Mouse (Mus musculus) testis, adult 2 months (tissue): ENCODE measurements around the gene Hadh. TPM values are rescaled to one million over a fixed set of nuclear protein-coding genes. Genes with fewer than 3 reads are reported as not detected.
A peak's percentile ranks its signal among the peaks of the same experiment; 100 is the strongest.

Experiments used
- H3K27ac ChIP-seq: fragments of 200-500 bp; 2 replicates; pipeline ENCODE4 v1.5.1; 2012; ENCODE audit warnings: low read depth, low read length; ENCODE audit not compliant: control insufficient read depth, insufficient read depth
- H3K27me3 ChIP-seq: fragments of 200-500 bp; 2 replicates; pipeline ENCODE4 v1.6.1; 2012; ENCODE audit warnings: mild to moderate bottlenecking, low read length, moderate library complexity; ENCODE audit not compliant: control insufficient read depth, insufficient read depth
- H3K36me3 ChIP-seq: fragments of 200-500 bp; 2 replicates; pipeline ENCODE4 v1.6.1; 2012; ENCODE audit warnings: mild to moderate bottlenecking, low read length; ENCODE audit not compliant: control insufficient read depth, insufficient read depth
- H3K4me1 ChIP-seq: fragments of 200-500 bp; 2 replicates; pipeline ENCODE4 v1.6.1; 2012; ENCODE audit warnings: low read length; ENCODE audit not compliant: control insufficient read depth, insufficient read depth
- H3K4me3 ChIP-seq: fragments of 200-500 bp; 2 replicates; pipeline ENCODE4 v1.5.1; 2012; ENCODE audit warnings: low read depth, mild to moderate bottlenecking, low read length, moderate library complexity, mixed read lengths; ENCODE audit not compliant: control insufficient read depth
- CTCF ChIP-seq: fragments of 200-500 bp; IDR thresholded peaks from 2 replicates; pipeline ENCODE4 v1.5.1; 2012; ENCODE audit warnings: low read depth, mild to moderate bottlenecking, inconsistent platforms, low read length, moderate library complexity; ENCODE audit not compliant: control insufficient read depth, insufficient read depth, insufficient replicate concordance
- POLR2A ChIP-seq: fragments of 200-500 bp; IDR thresholded peaks from 2 replicates; pipeline ENCODE4 v1.6.1; 2012; ENCODE audit warnings: low read depth, mild to moderate bottlenecking, inconsistent platforms, low read length, moderate library complexity; ENCODE audit not compliant: control insufficient read depth
- polyA plus RNA-seq: library from polyadenylated mRNA; depleted of rRNA; stranded (reverse); fragments of >200 nt; gene quantifications from 2 replicates; pipeline ENCODE4 v1.2.3, GENCODE M21; 2012

The Hadh gene
- polyA plus RNA-seq, 1 experiment, result 36.2 TPM

- no peaks in the 10 kb centered on the region for H3K4me1 ChIP-seq
- H3K36me3 ChIP-seq, result no peaks in the 10 kb centered on the region
- TF ChIP-seq CTCF (no peak), POLR2A (no peak)
- no peaks in the 10 kb centered on the region for H3K27me3 ChIP-seq
- no peak overlapping the region for H3K4me3 ChIP-seq
- H3K27ac ChIP-seq, result no peak overlapping the region
These were observed 53.1 kb downstream of the Hadh start for GRCm38 (mm10) chr3:131218636-131219390.

GRCm38 (mm10) chr3:131214841-131215240, 57.1 kb downstream of the Hadh start:
- no peak overlapping the region for H3K27ac ChIP-seq
- no peaks in the 10 kb centered on the region for H3K4me1 ChIP-seq
- TF ChIP-seq CTCF (peak; percentile 84; the same call in 1 of the 2 replicates), POLR2A (no peak)
- H3K4me3 ChIP-seq, result no peak overlapping the region
- no peaks in the 10 kb centered on the region for H3K27me3 ChIP-seq
- no peaks in the 10 kb centered on the region for H3K36me3 ChIP-seq

- H3K36me3 ChIP-seq, result no peaks in the 10 kb centered on the region
- no peaks in the 10 kb centered on the region for H3K27me3 ChIP-seq
- H3K4me3 ChIP-seq, result no peak overlapping the region
- TF ChIP-seq CTCF (no peak), POLR2A (no peak)
- H3K27ac ChIP-seq, result no peak overlapping the region
- H3K4me1 ChIP-seq, result no peaks in the 10 kb centered on the region
These were observed 57.7 kb downstream of the Hadh start for GRCm38 (mm10) chr3:131214060-131214658.

- H3K4me1 ChIP-seq, result no peaks in the 10 kb centered on the region
- H3K27me3 ChIP-seq, result no peaks in the 10 kb centered on the region
- no peak overlapping the region for H3K4me3 ChIP-seq
- no peak overlapping the region for H3K27ac ChIP-seq
- TF ChIP-seq POLR2A (no peak), CTCF (peak; percentile 64; the same call in 1 of the 2 replicates)
- no peaks in the 10 kb centered on the region; the same call in 1 of the 2 replicates for H3K36me3 ChIP-seq
These were observed 59.7 kb downstream of the Hadh start for GRCm38 (mm10) chr3:131212200-131212599.

- no peak for TF ChIP-seq CTCF
- no peak for TF ChIP-seq POLR2A
- Histone ChIP-seq H3K4me3 (no peak overlapping the region), H3K4me1 (no peaks in the 10 kb centered on the region), H3K27me3 (no peaks in the 10 kb centered on the region), H3K27ac (no peak overlapping the region), H3K36me3 (no peaks in the 10 kb centered on the region; the same call in 1 of the 2 replicates)
These were observed 63.5 kb downstream of the Hadh start for GRCm38 (mm10) chr3:131208265-131208891.

GRCm38 (mm10) chr3:131207846-131208245, 64.1 kb downstream of the Hadh start:
- H3K27ac ChIP-seq, result no peak overlapping the region
- no peaks in the 10 kb centered on the region for H3K27me3 ChIP-seq
- no peaks in the 10 kb centered on the region for H3K4me1 ChIP-seq
- TF ChIP-seq CTCF, result no peak
- no peak for TF ChIP-seq POLR2A
- H3K4me3 ChIP-seq, result no peak overlapping the region
- no peaks in the 10 kb centered on the region; the same call in 1 of the 2 replicates for H3K36me3 ChIP-seq

- Histone ChIP-seq H3K4me1 (no peaks in the 10 kb centered on the region), H3K27me3 (no peaks in the 10 kb centered on the region), H3K4me3 (no peak overlapping the region), H3K27ac (no peak overlapping the region), H3K36me3 (no peaks in the 10 kb centered on the region; the same call in 1 of the 2 replicates)
- TF ChIP-seq POLR2A (no peak), CTCF (no peak)
These were observed 69.6 kb downstream of the Hadh start for GRCm38 (mm10) chr3:131202311-131202710.
